Mouse (Mus musculus) forebrain, embryonic 11.5 days (tissue): ENCODE results near the gene Sgpp2. TPM values are rescaled to one million over a fixed set of nuclear protein-coding genes. Genes with fewer than 3 reads are reported as not detected.

Experiments
- ATAC-seq: fragments of 200-750 bp; cut with Nextera tagmentation; replicated peaks from 2 replicates; pipeline ENCODE4 v1.8.0; 2017; ENCODE audit warnings: moderate TSS enrichment; ENCODE audit not compliant: low FRiP score
- DNase-seq: peaks from one replicate; pipeline ENCODE4 v3.0.0-alpha.2; 2017; ENCODE audit warnings: low spot score
- H3K27ac ChIP-seq: fragments of 300-500 bp; sonication (generic); 2 replicates; pipeline ENCODE4 v1.5.1; 2014; ENCODE audit warnings: low read depth, low read length
- H3K27me3 ChIP-seq: fragments of 300-500 bp; sonication (generic); 2 replicates; pipeline ENCODE4 v1.6.1; 2014; ENCODE audit warnings: mild to moderate bottlenecking, low read length, mixed read lengths; ENCODE audit not compliant: control insufficient read depth, insufficient read depth
- H3K36me3 ChIP-seq: fragments of 300-500 bp; sonication (generic); 2 replicates; pipeline ENCODE4 v1.6.1; 2014; ENCODE audit warnings: mild to moderate bottlenecking, low read length, moderate library complexity, mixed read lengths; ENCODE audit not compliant: control insufficient read depth, insufficient read depth
- H3K4me1 ChIP-seq: fragments of 300-500 bp; sonication (generic); replicated peaks from 2 replicates; pipeline ENCODE4 v1.6.1; 2014; ENCODE audit warnings: low read length, mixed read lengths; ENCODE audit not compliant: control insufficient read depth, insufficient read depth
- H3K4me2 ChIP-seq: fragments of 300-500 bp; sonication (generic); 2 replicates; pipeline ENCODE4 v1.6.1; 2014; ENCODE audit warnings: low read depth, mild to moderate bottlenecking, low read length, moderate library complexity, mixed read lengths; ENCODE audit not compliant: severe bottlenecking
- H3K4me3 ChIP-seq: fragments of 300-500 bp; sonication (generic); 2 replicates; pipeline ENCODE4 v1.5.1; 2014; ENCODE audit warnings: low read depth, low read length
- H3K9ac ChIP-seq: fragments of 300-500 bp; sonication (generic); 2 replicates; pipeline ENCODE4 v1.6.1; 2014; ENCODE audit warnings: low read length
- H3K9me3 ChIP-seq: fragments of 300-500 bp; sonication (generic); 2 replicates; pipeline ENCODE4 v1.6.1; 2016; ENCODE audit warnings: low read length, mixed read lengths; ENCODE audit not compliant: control insufficient read depth
- WGBS: fragments of 180-500 bp; shearing (Covaris S2); extraction: QIAGEN DNeasy Blood & Tissue Kit; methylation state at CpG from one replicate; pipeline ENCODE4 v1.1.7; 2014; 5-methylcytosine and 5-hydroxymethylcytosine counted together
- polyA plus RNA-seq: library from polyadenylated mRNA; unstranded; fragments of >200 nt; fragmentation: Nextera tagmentation; extraction: Ambion mirVana; gene quantifications from 2 replicates; pipeline ENCODE4 v1.2.1, GENCODE M21; 2014

Gene Sgpp2
- polyA plus RNA-seq, 1 experiment from 2014 or later: 3.2 TPM

GRCm38 (mm10) chr1:78433472-78433871, 123.3 kb downstream of the Sgpp2 start:
- H3K27ac ChIP-seq: no peak overlapping the region
- peaks cover 6% of the 10 kb centered on the region for H3K4me1 ChIP-seq
- no peaks in the 10 kb centered on the region for H3K36me3 ChIP-seq
- ATAC-seq (no peak), DNase-seq (no peak)
- no peaks in the 10 kb centered on the region for H3K27me3 ChIP-seq
- no peak overlapping the region for H3K4me2 ChIP-seq
- WGBS: 94% methylated on average over 9 of the region's 9 CpGs
- H3K9ac ChIP-seq: no peak overlapping the region
- no peaks in the 10 kb centered on the region for H3K9me3 ChIP-seq
- H3K4me3 ChIP-seq: no peak overlapping the region

GRCm38 (mm10) chr1:78435967-78436366, 125.8 kb downstream of the Sgpp2 start:
- DNase-seq (no peak), ATAC-seq (no peak)
- Histone ChIP-seq H3K9me3 (no peaks in the 10 kb centered on the region), H3K9ac (no peak overlapping the region), H3K4me1 (no peaks in the 10 kb centered on the region), H3K27me3 (no peaks in the 10 kb centered on the region), H3K4me2 (no peak overlapping the region), H3K4me3 (no peak overlapping the region), H3K36me3 (no peaks in the 10 kb centered on the region), H3K27ac (no peak overlapping the region)
- 93% methylated on average over 2 of the region's 2 CpGs for WGBS

- Histone ChIP-seq H3K36me3 (no peaks in the 10 kb centered on the region), H3K27ac (no peak overlapping the region), H3K9ac (no peak overlapping the region), H3K4me3 (no peak overlapping the region), H3K4me1 (no peaks in the 10 kb centered on the region), H3K27me3 (no peaks in the 10 kb centered on the region), H3K9me3 (no peaks in the 10 kb centered on the region), H3K4me2 (no peak overlapping the region)
- 87% methylated on average over 1 of the region's 1 CpGs for WGBS
- DNase-seq: no peak
- no peak for ATAC-seq
These were observed 126.3 kb downstream of the Sgpp2 start for GRCm38 (mm10) chr1:78436445-78436844.

- DNase-seq (no peak), ATAC-seq (no peak)
- no peaks in the 10 kb centered on the region for H3K36me3 ChIP-seq
- no peak overlapping the region for H3K4me2 ChIP-seq
- H3K27me3 ChIP-seq: no peaks in the 10 kb centered on the region
- H3K27ac ChIP-seq: no peak overlapping the region
- WGBS: 76% methylated on average over 3 of the region's 3 CpGs
- no peak overlapping the region for H3K4me3 ChIP-seq
- no peak overlapping the region for H3K9ac ChIP-seq
- no peaks in the 10 kb centered on the region for H3K9me3 ChIP-seq
- H3K4me1 ChIP-seq: no peaks in the 10 kb centered on the region
These were observed 127.0 kb downstream of the Sgpp2 start for GRCm38 (mm10) chr1:78437150-78437549.

GRCm38 (mm10) chr1:78440716-78441115, 130.6 kb downstream of the Sgpp2 start:
- Histone ChIP-seq H3K4me3 (no peak overlapping the region), H3K4me2 (no peak overlapping the region), H3K27me3 (no peaks in the 10 kb centered on the region), H3K27ac (no peak overlapping the region), H3K9me3 (no peaks in the 10 kb centered on the region), H3K36me3 (no peaks in the 10 kb centered on the region; the same call in 1 of the 2 replicates), H3K9ac (no peak overlapping the region), H3K4me1 (no peaks in the 10 kb centered on the region)
- 93% methylated on average over 8 of the region's 8 CpGs for WGBS
- ATAC-seq: no peak
- DNase-seq: no peak

- DNase-seq: no peak
- no peak overlapping the region for H3K4me3 ChIP-seq
- 88% methylated on average over 7 of the region's 7 CpGs for WGBS
- H3K4me1 ChIP-seq: no peaks in the 10 kb centered on the region
- H3K36me3 ChIP-seq: no peaks in the 10 kb centered on the region; the same call in 1 of the 2 replicates
- no peak overlapping the region for H3K4me2 ChIP-seq
- no peaks in the 10 kb centered on the region for H3K27me3 ChIP-seq
- H3K9ac ChIP-seq: no peak overlapping the region
- no peak for ATAC-seq
- no peaks in the 10 kb centered on the region for H3K9me3 ChIP-seq
- no peak overlapping the region for H3K27ac ChIP-seq
These were observed 132.9 kb downstream of the Sgpp2 start for GRCm38 (mm10) chr1:78443056-78443455.

- Histone ChIP-seq H3K4me3 (no peak overlapping the region), H3K27me3 (no peaks in the 10 kb centered on the region), H3K27ac (no peak overlapping the region), H3K4me2 (no peak overlapping the region), H3K9me3 (no peaks in the 10 kb centered on the region), H3K4me1 (no peaks in the 10 kb centered on the region), H3K36me3 (no peaks in the 10 kb centered on the region; the same call in 1 of the 2 replicates), H3K9ac (no peak overlapping the region)
- no peak for DNase-seq
- 94% methylated on average over 8 of the region's 8 CpGs for WGBS
- ATAC-seq: no peak
These were observed 136.1 kb downstream of the Sgpp2 start for GRCm38 (mm10) chr1:78446232-78446631.

- Histone ChIP-seq H3K9ac (no peak overlapping the region), H3K4me1 (no peaks in the 10 kb centered on the region), H3K9me3 (no peaks in the 10 kb centered on the region), H3K27ac (no peak overlapping the region), H3K4me2 (no peak overlapping the region), H3K27me3 (no peaks in the 10 kb centered on the region), H3K36me3 (no peaks in the 10 kb centered on the region; the same call in 1 of the 2 replicates), H3K4me3 (no peak overlapping the region)
- 97% methylated on average over 6 of the region's 6 CpGs for WGBS
- DNase-seq (no peak), ATAC-seq (no peak)
These were observed 136.6 kb downstream of the Sgpp2 start for GRCm38 (mm10) chr1:78446742-78447141.

- no peak for DNase-seq
- ATAC-seq: peak; percentile 60; the same call in 1 of the 2 replicates
- no peaks in the 10 kb centered on the region for H3K9me3 ChIP-seq
- H3K9ac ChIP-seq: no peak overlapping the region
- no peaks in the 10 kb centered on the region; the same call in 1 of the 2 replicates for H3K36me3 ChIP-seq
- WGBS: 64% methylated on average over 1 of the region's 1 CpGs
- H3K27ac ChIP-seq: no peak overlapping the region
- no peaks in the 10 kb centered on the region for H3K4me1 ChIP-seq
- no peaks in the 10 kb centered on the region for H3K27me3 ChIP-seq
- no peak overlapping the region for H3K4me3 ChIP-seq
- no peak overlapping the region for H3K4me2 ChIP-seq
These were observed 137.9 kb downstream of the Sgpp2 start for GRCm38 (mm10) chr1:78448091-78448490.
